Mouse (Mus musculus) heart, embryonic 16.5 days (tissue): ENCODE results near the gene Ldha. TPM values are rescaled to one million over a fixed set of nuclear protein-coding genes. Genes with fewer than 3 reads are reported as not detected.

ENCODE experiments used
- ATAC-seq: fragments of 200-750 bp; cut with Nextera tagmentation; replicated peaks from 2 replicates; pipeline ENCODE4 v1.8.0; 2017; ENCODE audit warnings: moderate number of reproducible peaks; ENCODE audit not compliant: insufficient read depth, low FRiP score; ENCODE audit errors: extremely low read depth
- H3K27ac ChIP-seq: fragments of 300-500 bp; sonication (generic); 2 replicates; pipeline ENCODE4 v1.5.1; 2014; ENCODE audit warnings: mild to moderate bottlenecking, low read length, control low read depth, moderate library complexity
- H3K27me3 ChIP-seq: fragments of 300-500 bp; sonication (generic); 2 replicates; pipeline ENCODE4 v1.6.1; 2014; ENCODE audit warnings: low read length, mixed read lengths; ENCODE audit not compliant: control insufficient read depth, insufficient read depth
- H3K36me3 ChIP-seq: fragments of 300-500 bp; sonication (generic); 2 replicates; pipeline ENCODE4 v1.6.1; 2014; ENCODE audit not compliant: control insufficient read depth, insufficient read depth
- H3K4me1 ChIP-seq: fragments of 300-500 bp; sonication (generic); 2 replicates; pipeline ENCODE4 v1.6.1; 2014; ENCODE audit warnings: low read length, mixed read lengths; ENCODE audit not compliant: control insufficient read depth, insufficient read depth
- H3K4me2 ChIP-seq: fragments of 300-500 bp; sonication (generic); 2 replicates; pipeline ENCODE4 v1.6.1; 2014; ENCODE audit warnings: low read depth, mild to moderate bottlenecking, control low read depth, low read length
- H3K4me3 ChIP-seq: fragments of 300-500 bp; sonication (generic); 2 replicates; pipeline ENCODE4 v1.5.1; 2014; ENCODE audit warnings: mild to moderate bottlenecking, control low read depth, low read length
- H3K9ac ChIP-seq: fragments of 300-500 bp; sonication (generic); 2 replicates; pipeline ENCODE4 v1.6.1; 2014; ENCODE audit warnings: low read length, control low read depth
- H3K9me3 ChIP-seq: fragments of 300-500 bp; sonication (generic); replicated peaks from 2 replicates; pipeline ENCODE4 v1.6.1; 2016; ENCODE audit warnings: low read length; ENCODE audit not compliant: control insufficient read depth
- WGBS: fragments of 180-500 bp; shearing (Covaris S2); extraction: QIAGEN DNeasy Blood & Tissue Kit; methylation state at CpG from one replicate; pipeline ENCODE4 v1.1.7; 2014; 5-methylcytosine and 5-hydroxymethylcytosine counted together
- polyA plus RNA-seq: library from polyadenylated mRNA; unstranded; fragments of >200 nt; fragmentation: Nextera tagmentation; extraction: Ambion mirVana; gene quantifications from 2 replicates; pipeline ENCODE4 v1.2.1, GENCODE M21; 2015

Gene Ldha
- polyA plus RNA-seq, 1 experiment from 2014 or later = 3,218 TPM

DNA sequence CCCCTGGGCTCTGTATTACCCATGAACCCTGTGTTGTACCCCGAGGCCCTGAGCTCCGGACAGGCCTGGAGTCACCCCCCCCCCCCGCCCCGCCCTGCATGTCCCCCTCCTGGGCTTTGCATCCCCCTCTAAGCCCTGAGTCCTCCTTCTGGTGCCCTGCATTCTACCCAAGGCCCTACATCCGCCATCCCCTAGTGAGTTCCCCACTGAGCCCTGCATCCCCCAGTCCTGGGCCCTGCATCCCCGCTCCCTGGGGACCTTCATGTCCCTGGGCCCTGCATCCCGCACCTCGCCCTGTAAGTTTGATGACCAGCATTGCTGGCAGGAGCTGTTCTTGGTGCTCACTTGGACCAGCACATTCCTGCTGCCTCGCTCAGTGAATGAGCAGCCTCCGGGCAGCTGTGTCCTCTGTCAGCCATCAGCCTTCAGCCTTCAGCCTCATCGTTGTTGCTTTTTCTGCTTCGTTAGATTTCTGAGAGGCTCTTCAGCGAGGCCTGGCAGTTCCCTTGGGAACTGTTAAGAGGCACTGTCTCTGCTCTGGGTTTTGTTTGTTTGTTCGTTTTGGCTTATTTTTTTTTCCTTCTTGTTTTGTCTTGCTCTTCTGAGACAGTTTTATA is 6.2 kb upstream of the Ldha start:
- no peak for ATAC-seq
- no peak overlapping the region for H3K4me2 ChIP-seq
- WGBS = 50% methylated on average over 14 of the region's 14 CpGs
- H3K27ac ChIP-seq = no peak overlapping the region
- no peaks in the 10 kb centered on the region for H3K36me3 ChIP-seq
- no peak overlapping the region for H3K4me3 ChIP-seq
- no peaks in the 10 kb centered on the region for H3K27me3 ChIP-seq
- peaks cover 34% of the 10 kb centered on the region for H3K4me1 ChIP-seq
- no peak overlapping the region for H3K9ac ChIP-seq
- no peaks in the 10 kb centered on the region for H3K9me3 ChIP-seq

DNA sequence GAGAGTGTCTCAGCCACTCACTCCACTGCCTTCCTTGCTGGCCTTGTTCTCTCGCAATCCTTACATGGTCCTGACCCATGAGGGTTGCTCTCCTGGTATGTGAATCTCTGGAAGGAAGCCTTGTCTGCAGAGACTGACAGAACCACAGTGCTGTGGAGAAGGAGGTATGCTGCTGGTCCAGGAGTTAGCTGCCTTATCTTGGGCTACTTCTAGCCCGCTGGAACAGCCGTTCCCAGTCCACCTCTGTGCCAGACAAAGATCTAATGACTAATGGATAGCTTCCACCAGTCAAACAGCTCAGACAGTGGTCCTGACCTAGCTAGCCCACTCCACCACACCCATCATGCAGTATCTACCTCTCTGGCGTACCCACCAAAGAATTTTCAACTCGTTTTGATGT is 4.9 kb upstream of the Ldha start:
- no peaks in the 10 kb centered on the region for H3K36me3 ChIP-seq
- no peaks in the 10 kb centered on the region for H3K9me3 ChIP-seq
- peaks cover 25% of the 10 kb centered on the region for H3K4me1 ChIP-seq
- no peak overlapping the region for H3K4me2 ChIP-seq
- H3K4me3 ChIP-seq = no peak overlapping the region
- no peak overlapping the region for H3K27ac ChIP-seq
- ATAC-seq = no peak
- 71% methylated on average over 5 of the region's 5 CpGs for WGBS
- no peak overlapping the region for H3K9ac ChIP-seq
- no peaks in the 10 kb centered on the region; the same call in 1 of the 2 replicates for H3K27me3 ChIP-seq

DNA sequence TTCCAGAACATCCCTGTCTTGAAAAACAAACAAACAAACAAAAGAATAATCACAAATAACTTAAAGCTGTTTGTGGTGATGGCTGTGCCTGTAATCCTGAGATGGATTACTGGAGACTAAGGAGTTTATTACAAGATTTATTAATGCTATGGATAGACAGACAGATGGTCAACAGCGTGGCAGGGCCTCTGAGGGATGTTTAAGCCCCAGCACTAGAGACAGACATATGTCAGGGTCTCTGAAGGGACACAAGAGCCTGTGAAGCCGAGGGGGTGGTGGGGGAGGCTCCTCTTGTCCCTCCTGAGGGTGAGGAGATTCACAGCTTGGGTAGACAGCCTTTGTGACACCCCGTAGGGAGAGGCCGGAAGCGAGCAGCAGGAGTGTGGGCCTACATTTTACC is 4.2 kb upstream of the Ldha start:
- H3K27me3 ChIP-seq = no peaks in the 10 kb centered on the region; the same call in 1 of the 2 replicates
- H3K9ac ChIP-seq = no peak overlapping the region
- H3K9me3 ChIP-seq = no peaks in the 10 kb centered on the region
- 76% methylated on average over 5 of the region's 5 CpGs for WGBS
- H3K4me2 ChIP-seq = no peak overlapping the region
- ATAC-seq = no peak
- no peak overlapping the region for H3K27ac ChIP-seq
- H3K4me1 ChIP-seq = peaks cover 25% of the 10 kb centered on the region
- H3K4me3 ChIP-seq = no peak overlapping the region
- H3K36me3 ChIP-seq = no peaks in the 10 kb centered on the region

DNA sequence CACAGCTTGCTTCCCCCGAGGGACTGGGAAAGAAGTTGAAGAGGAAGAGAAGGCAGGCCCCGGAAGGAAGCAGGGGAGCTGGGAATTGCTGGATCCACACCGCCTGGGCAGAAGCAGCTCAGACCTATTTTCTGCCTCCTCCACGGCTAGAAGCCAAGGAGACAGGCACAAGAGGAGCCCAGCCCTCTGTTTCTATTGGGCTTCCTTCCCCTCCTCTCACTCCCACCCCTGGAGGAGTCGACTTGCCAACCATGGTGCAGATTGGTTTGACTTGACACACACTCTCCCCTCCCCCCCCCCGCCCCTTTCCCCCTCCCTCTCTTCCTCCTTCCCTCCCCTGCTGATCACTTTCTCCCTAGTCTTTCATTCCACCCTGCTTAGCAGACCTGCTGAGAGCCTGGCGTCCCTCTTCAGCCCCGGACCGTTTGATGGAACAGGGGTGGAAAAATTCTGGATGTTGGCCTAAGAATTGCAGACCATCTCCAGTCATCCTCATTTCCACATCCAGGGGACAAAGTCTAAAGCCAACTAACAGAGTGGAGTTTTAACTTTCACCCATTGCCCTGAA is 3.1 kb upstream of the Ldha start:
- H3K9ac ChIP-seq = peak overlapping the region; percentile 41; the same call in 1 of the 2 replicates
- H3K4me3 ChIP-seq = no peak overlapping the region
- peaks cover 24% of the 10 kb centered on the region for H3K4me1 ChIP-seq
- peak overlapping the region; percentile 32 for H3K4me2 ChIP-seq
- H3K9me3 ChIP-seq = no peaks in the 10 kb centered on the region
- H3K27me3 ChIP-seq = no peaks in the 10 kb centered on the region; the same call in 1 of the 2 replicates
- peak overlapping the region; percentile 78 for H3K27ac ChIP-seq
- H3K36me3 ChIP-seq = no peaks in the 10 kb centered on the region
- WGBS = 7% methylated on average over 9 of the region's 9 CpGs
- peak; percentile 74 for ATAC-seq

DNA sequence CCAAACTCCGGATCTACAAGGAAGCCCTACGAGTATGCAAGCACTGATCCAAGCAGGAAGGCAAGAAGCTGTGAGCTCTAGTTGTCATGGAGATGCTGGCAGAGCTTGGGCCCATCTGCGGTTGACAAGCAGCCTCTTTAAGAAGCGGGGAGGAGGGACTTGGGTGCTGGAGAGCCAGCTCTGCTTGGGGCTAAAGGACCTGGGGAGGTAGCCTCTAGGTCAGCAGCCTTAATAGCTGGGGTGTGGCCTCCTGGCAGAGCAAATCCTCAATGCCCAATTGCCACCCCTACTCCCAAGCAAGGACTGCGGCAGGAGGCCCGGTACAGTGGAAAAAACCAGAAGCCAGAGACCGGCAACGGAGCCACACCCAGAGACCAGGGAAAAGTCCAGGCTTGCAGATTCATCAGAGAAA is 2.4 kb upstream of the Ldha start:
- Histone ChIP-seq H3K36me3 (no peaks in the 10 kb centered on the region), H3K9me3 (no peaks in the 10 kb centered on the region), H3K9ac (peak overlapping the region; percentile 10; the same call in 1 of the 2 replicates), H3K4me3 (no peak overlapping the region), H3K27ac (peak overlapping the region; percentile 78), H3K4me1 (peaks cover 19% of the 10 kb centered on the region), H3K4me2 (peak overlapping the region; percentile 17), H3K27me3 (no peaks in the 10 kb centered on the region; the same call in 1 of the 2 replicates)
- 18% methylated on average over 8 of the region's 8 CpGs for WGBS
- peak; percentile 66; the same call in 1 of the 2 replicates for ATAC-seq

DNA sequence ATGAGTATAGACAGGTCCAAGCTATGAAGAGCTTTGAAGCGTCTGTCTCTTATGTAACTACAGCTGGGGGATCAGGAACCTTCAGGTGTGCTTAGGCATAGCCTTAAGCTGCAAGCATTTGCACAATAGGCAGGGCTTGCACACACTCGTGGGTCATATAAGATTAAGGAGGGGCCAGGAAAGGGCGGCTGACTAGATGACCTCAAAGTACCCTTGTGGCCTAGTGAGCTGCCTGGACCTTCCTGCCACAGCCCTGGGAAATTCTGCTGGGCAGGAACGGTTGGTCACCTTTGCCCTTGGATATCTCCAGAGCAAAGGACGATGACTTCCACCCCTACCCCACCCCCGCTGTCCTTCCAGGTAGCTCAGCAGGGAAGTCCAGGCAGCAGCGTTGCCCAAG is 1.8 kb upstream of the Ldha start:
- ATAC-seq = no peak
- H3K4me3 ChIP-seq = no peak overlapping the region
- no peaks in the 10 kb centered on the region for H3K36me3 ChIP-seq
- 27% methylated on average over 7 of the region's 7 CpGs for WGBS
- H3K9me3 ChIP-seq = no peaks in the 10 kb centered on the region
- no peaks in the 10 kb centered on the region; the same call in 1 of the 2 replicates for H3K27me3 ChIP-seq
- H3K27ac ChIP-seq = peak overlapping the region; percentile 78
- H3K4me2 ChIP-seq = peak overlapping the region; percentile 17; the same call in 1 of the 2 replicates
- H3K9ac ChIP-seq = 0 out of 2 replicates have a peak overlapping the region, but pooled peaks have one; percentile 10
- peaks cover 19% of the 10 kb centered on the region for H3K4me1 ChIP-seq

DNA sequence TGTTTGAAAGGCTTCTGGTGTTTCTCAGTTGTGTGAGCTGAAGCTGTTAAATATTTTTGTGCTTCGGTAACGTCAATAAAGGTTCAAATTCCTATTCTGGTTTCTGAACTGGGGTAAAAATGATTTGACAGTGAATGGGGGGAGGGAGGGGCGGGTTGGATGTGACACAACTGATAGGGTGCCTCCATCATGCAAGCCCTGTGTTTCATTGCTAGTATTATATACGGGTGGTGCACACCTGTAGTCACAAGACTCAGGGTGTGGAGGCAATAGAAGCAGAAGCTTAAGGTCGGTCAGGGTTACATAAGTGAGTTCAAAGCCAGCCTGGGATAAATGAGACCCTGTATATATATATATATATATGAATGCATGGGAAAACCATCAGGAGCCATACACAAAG is 1.4 kb upstream of the Ldha start:
- H3K27me3 ChIP-seq = no peaks in the 10 kb centered on the region; the same call in 1 of the 2 replicates
- H3K9ac ChIP-seq = no peak overlapping the region
- H3K4me3 ChIP-seq = no peak overlapping the region
- H3K4me2 ChIP-seq = no peak overlapping the region
- H3K4me1 ChIP-seq = peaks cover 22% of the 10 kb centered on the region
- peak overlapping the region; percentile 78; the same call in 1 of the 2 replicates for H3K27ac ChIP-seq
- H3K9me3 ChIP-seq = no peaks in the 10 kb centered on the region
- H3K36me3 ChIP-seq = no peaks in the 10 kb centered on the region
- ATAC-seq = no peak
- 78% methylated on average over 5 of the region's 5 CpGs for WGBS

DNA sequence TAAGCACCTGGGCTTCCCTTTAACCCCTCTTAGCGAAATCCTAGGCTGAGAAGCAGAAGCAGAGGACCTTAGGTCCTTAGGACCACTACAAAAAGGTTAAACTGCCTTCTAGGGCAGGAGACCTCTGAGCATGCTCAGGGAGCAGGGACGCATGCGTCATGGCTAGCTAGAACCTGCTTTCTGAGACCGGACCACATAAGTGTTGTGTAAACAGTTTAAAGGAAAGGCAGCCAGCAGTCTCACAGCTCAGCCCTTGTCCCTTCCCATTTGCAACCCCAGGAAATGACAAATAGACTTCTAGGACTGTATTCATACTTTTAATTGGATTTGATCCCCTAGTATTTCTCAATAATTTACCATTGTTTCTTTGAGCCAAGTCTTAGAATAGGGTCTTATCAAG is 949 bp upstream of the Ldha start:
- H3K4me2 ChIP-seq = no peak overlapping the region
- no peaks in the 10 kb centered on the region for H3K9me3 ChIP-seq
- no peak overlapping the region for H3K27ac ChIP-seq
- no peak for ATAC-seq
- no peak overlapping the region for H3K4me3 ChIP-seq
- no peak overlapping the region for H3K9ac ChIP-seq
- peaks cover 26% of the 10 kb centered on the region for H3K4me1 ChIP-seq
- H3K36me3 ChIP-seq = no peaks in the 10 kb centered on the region
- 71% methylated on average over 4 of the region's 4 CpGs for WGBS
- H3K27me3 ChIP-seq = no peaks in the 10 kb centered on the region; the same call in 1 of the 2 replicates

DNA sequence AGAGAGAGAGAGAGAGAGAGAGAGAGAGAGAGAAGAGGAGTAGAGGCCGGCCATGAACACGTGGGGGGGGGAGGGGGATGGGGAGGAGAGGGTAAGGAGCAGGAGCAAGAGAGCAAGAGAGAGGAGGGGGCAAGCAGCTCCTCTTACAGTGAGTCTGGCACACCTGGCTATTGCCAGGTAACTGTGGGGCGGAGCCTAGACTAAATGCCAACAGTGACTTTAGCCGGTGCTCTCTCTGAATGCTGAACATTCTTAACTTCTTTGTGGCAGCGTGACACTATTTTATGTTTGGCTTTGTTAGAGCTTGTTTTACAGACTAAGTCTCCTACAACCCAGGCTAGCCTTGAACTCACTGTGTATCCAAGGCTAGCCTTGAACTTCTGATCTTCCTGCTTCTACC is 1.0 kb downstream of the Ldha start:
- ATAC-seq = no peak
- no peak overlapping the region for H3K9ac ChIP-seq
- H3K4me1 ChIP-seq = peaks cover 30% of the 10 kb centered on the region
- H3K4me3 ChIP-seq = no peak overlapping the region
- no peak overlapping the region for H3K27ac ChIP-seq
- 35% methylated on average over 5 of the region's 5 CpGs for WGBS
- H3K36me3 ChIP-seq = no peaks in the 10 kb centered on the region
- no peaks in the 10 kb centered on the region for H3K9me3 ChIP-seq
- H3K27me3 ChIP-seq = no peaks in the 10 kb centered on the region; the same call in 1 of the 2 replicates
- no peak overlapping the region for H3K4me2 ChIP-seq
